Mouse (Mus musculus) bone marrow macrophage, adult 2 months (primary cell): ENCODE measurements around the gene Fbxl3.

Source experiments
- CTCF ChIP-seq: IDR thresholded peaks from 2 replicates; pipeline ENCODE4 v1.5.1; 2012; ENCODE audit warnings: low read depth, mild to moderate bottlenecking, low read length, moderate library complexity
- POLR2A ChIP-seq: IDR thresholded peaks from 2 replicates; pipeline ENCODE4 v1.6.1; 2012; ENCODE audit warnings: mild to moderate bottlenecking, low read depth, low read length, borderline replicate concordance

DNA sequence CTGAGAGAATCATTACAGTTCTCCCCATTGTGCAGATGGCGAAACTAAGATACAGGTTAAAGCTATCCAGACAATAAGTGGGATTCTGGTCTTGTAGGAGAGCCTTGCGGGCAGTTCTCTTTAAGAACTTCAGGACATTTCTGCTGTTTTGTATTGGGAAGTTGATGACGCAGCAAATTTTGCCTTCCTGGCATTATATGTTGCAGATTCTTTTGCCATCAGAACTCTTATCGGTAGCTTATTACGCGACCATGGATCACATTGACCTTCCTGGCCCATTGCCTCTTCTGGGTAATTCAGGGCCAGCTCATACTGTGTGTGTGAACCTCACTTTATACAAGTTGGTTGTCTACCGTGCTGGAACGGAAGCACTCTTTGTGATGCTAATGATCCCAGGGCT is 25.5 kb downstream of the Fbxl3 start:
- TF ChIP-seq CTCF (no peak), POLR2A (no peak)
